Mouse (Mus musculus) left cerebral cortex, postnatal 36 days (tissue): ENCODE results near the gene Ppp1r13l. TPM values are rescaled to one million over a fixed set of nuclear protein-coding genes. Genes with fewer than 3 reads are reported as not detected.

Experiments used
- DNase-seq, 2 experiments: peaks; one replicate each; pipeline ENCODE4 v3.0.0; 2021 to 2022; ENCODE audit warnings: low spot score in 2 of 2, mixed read lengths in 1 of 2
- intact Hi-C: fragments of 180-260 bp; cut with DNase I; formaldehyde crosslinking; loops from one replicate; pipeline ENCODE4 v1.15.1; 2025
- total RNA-seq, 2 experiments: library from RNA; stranded (reverse); gene quantifications; 2 replicates each; pipeline ENCODE4 v1.2.3; 2021

Ppp1r13l gene
- 1 to 10 TPM; 5.1 to 7.9 TPM for total RNA-seq

GRCm38 (mm10) chr7:19359299-19359891 is at the start of gene Ppp1r13l, which contains the start of gene Cd3eap:
Gene Ppp1r13l, plus strand, starts transcription at chr7:19359749.
Gene Cd3eap, minus strand, starts transcription at chr7:19359483.
- peak; percentile 91 to 92 for DNase-seq
- intact Hi-C loops: no loop called here

GRCm38 (mm10) chr7:19309884-19310641 is 49.5 kb upstream of the Ppp1r13l start, which contains the start of gene Fosb:
Gene Fosb, minus strand, starts transcription at chr7:19310051.
- DNase-seq: peak; percentile 94 to 97
- intact Hi-C loops: no loop called here

DNA sequence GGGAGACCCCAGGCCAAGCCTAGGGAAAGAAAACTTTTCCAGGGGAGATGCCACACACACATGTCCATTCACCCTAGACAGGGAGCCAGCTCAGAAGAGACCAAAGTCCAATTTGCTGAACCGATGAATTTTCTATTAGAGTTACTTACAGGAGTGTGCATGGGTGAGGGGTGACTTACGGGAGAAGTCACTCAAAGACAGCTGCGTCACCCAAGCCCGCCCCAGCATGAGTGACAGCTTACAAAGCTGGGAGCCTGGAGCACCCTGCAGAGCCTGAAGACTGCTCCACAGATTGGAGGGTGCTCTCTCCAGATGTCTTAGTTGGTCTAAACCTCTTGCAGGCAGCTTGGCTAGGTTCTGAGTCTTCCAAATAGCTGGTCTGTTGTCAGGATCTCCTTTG is 47.6 kb upstream of the Ppp1r13l start:
- intact Hi-C loops: no loop called here
- no peak for DNase-seq

- intact Hi-C loops: no loop called here
- no peak for DNase-seq
These were observed 45.5 kb upstream of the Ppp1r13l start for GRCm38 (mm10) chr7:19314033-19314432.

- no peak for DNase-seq
- intact Hi-C loops: no loop called here
These were observed 42.9 kb upstream of the Ppp1r13l start for GRCm38 (mm10) chr7:19316451-19317161.

GRCm38 (mm10) chr7:19318201-19318600 is 41.3 kb upstream of the Ppp1r13l start:
- no peak for DNase-seq
- intact Hi-C loops: no loop called here

DNA sequence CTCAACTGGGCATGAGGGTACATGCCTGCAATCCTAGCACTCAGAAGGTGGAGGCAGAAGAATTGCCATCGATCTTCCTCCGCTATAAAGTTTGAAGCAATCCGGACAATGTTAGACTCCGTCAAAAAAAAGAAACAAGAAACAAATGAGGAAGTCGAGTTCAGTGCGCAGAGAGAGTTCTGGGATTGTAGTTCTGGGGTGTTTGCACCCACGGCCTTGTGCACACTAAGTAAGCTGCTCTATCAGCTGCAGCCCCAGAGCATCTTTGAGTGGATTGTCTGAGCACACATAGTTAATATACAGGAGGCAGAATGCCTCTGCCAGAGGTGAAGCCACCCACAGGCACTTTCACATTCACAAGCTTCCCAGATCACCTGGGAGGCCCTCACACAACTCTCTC is 40.9 kb upstream of the Ppp1r13l start:
- intact Hi-C loops: no loop called here
- DNase-seq: no peak

GRCm38 (mm10) chr7:19319458-19319857 is 40.1 kb upstream of the Ppp1r13l start:
- no peak for DNase-seq
- intact Hi-C loops: no loop called here

DNA sequence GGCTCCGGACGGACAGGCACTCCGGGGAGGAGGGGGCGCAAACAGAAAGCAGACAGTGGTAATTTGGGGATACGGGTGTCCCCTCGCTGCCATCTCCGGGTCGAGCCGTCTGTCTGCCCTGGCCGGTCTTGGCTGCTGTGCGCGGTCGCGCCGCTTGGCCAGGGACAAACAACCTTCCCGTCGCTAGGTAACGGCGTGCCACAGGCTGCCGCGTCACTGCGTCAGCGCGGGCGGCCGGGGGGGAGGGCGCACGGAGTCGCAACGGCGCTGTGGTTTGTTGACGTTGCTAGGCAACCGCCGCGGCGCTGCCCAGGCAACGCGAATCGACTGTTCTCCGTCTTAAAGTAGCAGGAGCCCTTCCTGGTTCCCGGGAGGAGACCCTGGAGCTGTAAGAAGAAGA is 39.6 kb upstream of the Ppp1r13l start:
- peak; percentile 92 to 94 for DNase-seq
- intact Hi-C loops: no loop called here

- DNase-seq: no peak
- intact Hi-C loops: no loop called here
These were observed 38.9 kb upstream of the Ppp1r13l start for GRCm38 (mm10) chr7:19320637-19321036.

- no peak for DNase-seq
- intact Hi-C loops: no loop called here
These were observed 38.1 kb upstream of the Ppp1r13l start for GRCm38 (mm10) chr7:19321464-19321863.

GRCm38 (mm10) chr7:19322489-19322888 is 37.1 kb upstream of the Ppp1r13l start:
- intact Hi-C loops: no loop called here
- DNase-seq: no peak

DNA sequence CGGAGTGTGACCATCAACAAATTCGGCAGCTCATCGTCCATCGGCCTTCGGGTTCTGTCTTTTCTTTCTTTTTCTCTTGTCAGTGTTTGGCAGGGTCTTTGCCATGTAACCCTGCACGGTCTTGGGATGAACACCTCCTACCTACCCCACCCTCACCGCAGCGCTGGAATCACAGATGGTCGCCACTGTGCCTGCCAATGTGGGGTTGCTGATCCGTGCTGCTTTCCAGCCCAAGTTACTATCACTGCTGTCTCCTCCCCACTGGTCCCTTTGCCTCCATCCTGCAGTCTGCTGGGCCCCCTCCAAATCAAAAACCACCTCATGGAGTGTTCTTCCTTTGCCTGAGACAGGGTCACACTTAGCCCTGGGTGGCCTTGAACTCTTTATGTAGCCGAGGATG is 35.3 kb upstream of the Ppp1r13l start:
- DNase-seq: no peak
- intact Hi-C loops: no loop called here

- no peak for DNase-seq
- intact Hi-C loops: no loop called here
These were observed 34.0 kb upstream of the Ppp1r13l start for GRCm38 (mm10) chr7:19325262-19326199.

- intact Hi-C loops: no loop called here
- peak; percentile 68 for DNase-seq
These were observed 33.2 kb upstream of the Ppp1r13l start for GRCm38 (mm10) chr7:19326359-19326758.

DNA sequence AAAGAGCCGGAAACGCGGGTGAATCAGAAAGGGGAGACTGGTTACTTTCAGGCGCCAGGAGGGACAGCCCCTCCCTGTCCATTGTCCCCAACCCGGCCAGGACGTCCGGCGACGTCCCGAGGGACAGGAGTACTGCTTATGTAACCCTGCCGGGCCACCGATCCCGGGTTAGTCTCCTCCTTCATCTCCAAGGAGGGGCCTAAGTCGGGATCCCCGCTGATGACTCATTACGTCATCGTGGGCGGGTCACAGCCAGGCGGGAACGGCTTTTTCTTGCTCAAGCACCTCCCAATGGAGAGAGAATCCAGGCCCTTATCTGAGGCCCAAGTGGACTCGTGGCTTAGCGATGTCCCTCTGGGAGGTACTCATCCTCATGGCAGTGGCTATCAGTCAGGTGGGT is 32.4 kb upstream of the Ppp1r13l start:
- DNase-seq: peak; percentile 83 to 86
- intact Hi-C loops: no loop called here

DNA sequence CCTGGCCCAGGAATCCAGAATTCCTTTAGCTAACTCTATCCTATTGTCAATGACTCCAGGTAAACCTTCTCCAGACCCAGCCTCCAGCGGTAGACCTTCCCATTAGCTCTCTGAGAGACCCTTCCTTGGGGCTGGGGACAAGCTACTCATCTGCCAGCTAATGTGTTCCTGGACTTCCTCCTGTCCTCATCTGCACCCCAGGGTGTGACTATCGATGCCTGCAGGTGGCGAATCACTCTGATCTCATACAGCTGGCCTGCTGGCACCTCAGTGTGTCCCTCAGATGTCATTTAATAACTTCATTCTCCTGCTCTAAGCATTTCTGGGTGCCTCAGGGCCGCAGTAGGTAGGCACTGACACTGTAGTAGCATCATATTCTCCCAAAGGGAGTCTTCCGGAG is 31.8 kb upstream of the Ppp1r13l start:
- intact Hi-C loops: no loop called here

DNA sequence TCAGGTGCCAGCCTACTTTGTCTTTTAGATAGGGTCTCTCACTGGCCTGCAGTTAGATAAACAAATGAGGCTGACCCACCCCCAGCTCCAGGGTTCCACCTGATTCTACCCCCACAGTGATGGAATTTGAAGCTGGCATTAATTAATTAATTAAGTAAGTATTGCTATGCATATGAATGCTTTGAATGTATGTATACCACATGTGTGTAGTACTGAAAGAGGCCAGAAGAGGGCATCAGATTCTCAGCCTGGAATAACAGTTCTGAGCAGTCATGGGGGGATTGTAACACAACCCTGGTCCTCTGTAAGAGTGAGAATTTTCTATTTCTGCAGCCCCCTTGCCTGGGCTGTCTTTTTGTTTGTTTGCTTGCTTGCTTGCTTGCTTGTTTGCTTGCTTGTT is 31.1 kb upstream of the Ppp1r13l start:
- intact Hi-C loops: no loop called here

More for the DNA sequence above, 31.8 kb upstream of the Ppp1r13l start:
- DNase-seq: no peak

GRCm38 (mm10) chr7:19331910-19332309 is 27.6 kb upstream of the Ppp1r13l start:
- intact Hi-C loops: no loop called here
- no peak for DNase-seq

More for the DNA sequence above, 31.1 kb upstream of the Ppp1r13l start:
- DNase-seq: no peak
